Mouse (Mus musculus) bone marrow, adult 2 months (tissue): Measurements from ENCODE around the gene Angptl7.

Experiments
- CTCF ChIP-seq: fragments of 200-500 bp; IDR thresholded peaks from 2 replicates; pipeline ENCODE4 v1.5.1; 2011; ENCODE audit warnings: low read length, control low read depth; ENCODE audit not compliant: control insufficient read depth, insufficient read depth
- POLR2A ChIP-seq: fragments of 200-500 bp; IDR thresholded peaks from 2 replicates; pipeline ENCODE4 v1.6.1; 2011; ENCODE audit warnings: low read depth, mild to moderate bottlenecking, control low read depth, low read length, borderline replicate concordance; ENCODE audit not compliant: control insufficient read depth

- TF ChIP-seq POLR2A (no peak), CTCF (peak; percentile 31; the same call in 1 of the 2 replicates)
These were observed 36.9 kb downstream of the Angptl7 start for GRCm38 (mm10) chr4:148463208-148463960.
